ENCODE assay signal across 10 mouse cellular contexts in the genomic region with DNA sequence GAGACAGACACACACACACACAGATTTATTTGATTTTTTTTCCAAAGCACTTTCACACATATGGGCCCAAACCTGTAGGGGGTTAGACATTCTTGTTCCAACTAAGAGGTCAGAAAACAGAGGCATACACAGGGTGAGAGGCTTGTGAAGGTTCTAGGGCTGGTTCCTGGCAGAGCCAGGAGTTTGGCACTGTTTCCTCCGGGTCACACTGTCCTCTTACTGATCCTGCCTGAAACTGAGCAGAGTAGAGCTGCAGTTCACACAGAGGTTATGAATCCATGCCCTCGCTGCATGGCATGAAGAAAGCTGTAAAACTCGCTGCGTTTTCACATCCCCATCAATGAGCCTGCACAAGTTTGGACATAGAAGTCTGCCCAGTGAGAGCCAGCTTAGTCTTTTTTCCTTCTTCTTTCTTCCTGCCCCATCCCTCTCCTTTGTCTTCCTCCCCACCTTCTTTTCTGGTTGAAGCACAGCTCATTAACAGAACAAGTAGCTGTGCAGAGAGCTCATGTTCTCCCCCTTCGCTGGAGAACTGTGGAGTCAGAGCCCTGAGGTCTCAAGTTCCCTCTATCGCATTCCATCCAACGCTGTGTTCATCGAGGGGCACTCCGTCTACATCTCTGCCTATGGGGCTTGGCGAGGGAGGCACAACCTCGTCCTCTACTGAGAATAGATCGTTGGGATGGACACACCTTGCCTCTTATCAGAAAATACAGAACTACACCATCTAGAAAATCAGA. TPM values are rescaled to one million over a fixed set of nuclear protein-coding genes. Genes with fewer than 3 reads are reported as not detected.
DNase-seq lines count a peak whose midpoint lies in the region; ATAC-seq lines count a peak whose summit lies in the region.
"Had no signal": no experiment of that assay in that cellular context is flagged by ENCODE, and none has a peak within 500 bp of the region (broad histone marks: within the 10 kb centered on the region; RNA-seq: fewer than 3 reads in every experiment).

No protein-coding gene starts in this region.

- peaks cover 20% of the 10 kb centered on the region for H3K4me1 ChIP-seq in embryonic facial prominence, embryonic 15.5 days
- peaks cover 20% of the 10 kb centered on the region for H3K4me1 ChIP-seq in limb, embryonic 10.5 days

- 29% methylated on average over 12 of the region's 12 CpGs for WGBS in embryonic facial prominence, embryonic 15.5 days
- WGBS in limb, embryonic 10.5 days, result 74% methylated on average over 12 of the region's 12 CpGs

- H3K9ac ChIP-seq in embryonic facial prominence, embryonic 15.5 days, result no peak overlapping the region

- H3K27ac ChIP-seq in embryonic facial prominence, embryonic 15.5 days (replicated peaks), result no peak overlapping the region
- H3K27ac ChIP-seq in limb, embryonic 10.5 days, result peak overlapping the region; percentile 46; the same call in 1 of the 2 replicates

- DNase-seq in adrenal gland, adult 2 months, result peak; percentile 16
- DNase-seq in adrenal gland, adult 8-10 months, result no peak
- DNase-seq in kidney, adult 11 months, result peak; percentile 63
- DNase-seq in kidney, postnatal 4 days, result no peak
- DNase-seq in limb, embryonic 10.5 days (ENCODE audit: low spot score), result no peak
- DNase-seq in spleen, postnatal 36 days (ENCODE audit: low spot score in 2 of 2), result no peak
- no peak for DNase-seq in yolk sac, embryonic 10.5 days (ENCODE audit: low spot score)
- DNase-seq: lung, postnatal 36 days had no signal

- no peaks in the 10 kb centered on the region for H3K36me3 ChIP-seq in embryonic facial prominence, embryonic 15.5 days
- H3K36me3 ChIP-seq in limb, embryonic 10.5 days, result no peaks in the 10 kb centered on the region

- H3K4me3 ChIP-seq in embryonic facial prominence, embryonic 15.5 days (replicated peaks), result no peak overlapping the region
- H3K4me3 ChIP-seq in limb, embryonic 10.5 days, result no peak overlapping the region

- ATAC-seq in embryonic facial prominence, embryonic 15.5 days (ENCODE audit: insufficient number of reproducible peaks, low FRiP score, low TSS enrichment, low read depth), result peak; percentile 32; the same call in 1 of the 2 replicates

- H3K4me2 ChIP-seq in embryonic facial prominence, embryonic 15.5 days (replicated peaks), result 0 out of 2 replicates have a peak overlapping the region, but pooled peaks have one; percentile 6

- no peaks in the 10 kb centered on the region for H3K9me3 ChIP-seq in embryonic facial prominence, embryonic 15.5 days (replicated peaks)
- H3K9me3 ChIP-seq in limb, embryonic 10.5 days (replicated peaks), result no peaks in the 10 kb centered on the region

- H3K27me3 ChIP-seq in embryonic facial prominence, embryonic 15.5 days, result no peaks in the 10 kb centered on the region
- H3K27me3 ChIP-seq in limb, embryonic 10.5 days (ENCODE audit: low read depth, poor library complexity, severe bottlenecking), result peaks cover 19% of the 10 kb centered on the region

RNA-seq across cellular contexts. Expression of a gene that starts 4.5 kb away (rescaled TPM):
- total RNA-seq in adrenal gland, adult 2 months (2021), result under 1 TPM; 0.23 to 0.45 TPM
- polyA plus RNA-seq in adrenal gland, adult 2 months (2012; rRNA removed), result 0.42 and 0.49 TPM in 2 replicates
- 1 to 10 TPM in 1 of 4 experiments, under 1 TPM in 3; 0.31 to 1.5 (median 0.65) TPM for total RNA-seq in adrenal gland, adult 8-10 months (2022)
- 26.0 and 26.3 TPM in 2 replicates for polyA plus RNA-seq in embryonic facial prominence, embryonic 15.5 days (2015; fragmentation: Nextera tagmentation; extraction: Ambion mirVana)
- 4.3 and 5.2 TPM in 2 replicates for polyA plus RNA-seq in limb, embryonic 10.5 days (2016; fragmentation: Nextera tagmentation; extraction: Ambion mirVana)
- total RNA-seq: heart, postnatal 14 days had no signal

Comparison
In these comparisons a context has a peak if more than half of its experiments do, and no peak if none do; other contexts are left out.
1. DNase-seq: peak in adrenal gland, adult 2 months (single experiment) and kidney, adult 11 months (single experiment); none in adrenal gland, adult 8-10 months (single experiment), kidney, postnatal 4 days (0 of 2), limb, embryonic 10.5 days (single experiment), spleen, postnatal 36 days (0 of 2) and yolk sac, embryonic 10.5 days (single experiment).